Mouse (Mus musculus) limb, embryonic 15.5 days (tissue): Measurements from ENCODE around the gene Fat3. TPM values are rescaled to one million over a fixed set of nuclear protein-coding genes. Genes with fewer than 3 reads are reported as not detected.

ENCODE experiments used
- ATAC-seq: fragments of 200-750 bp; cut with Nextera tagmentation; 2 replicates; pipeline ENCODE4 v1.8.0; 2017; ENCODE audit warnings: low read depth, moderate TSS enrichment; ENCODE audit not compliant: insufficient number of reproducible peaks, low FRiP score, low TSS enrichment
- H3K27ac ChIP-seq: fragments of 300-500 bp; sonication (generic); 2 replicates; pipeline ENCODE4 v1.5.1; 2015; ENCODE audit warnings: moderate library complexity, mild to moderate bottlenecking, inconsistent platforms
- H3K27me3 ChIP-seq: fragments of 300-500 bp; sonication (generic); 2 replicates; pipeline ENCODE4 v1.6.1; 2015; ENCODE audit warnings: inconsistent platforms
- H3K36me3 ChIP-seq: fragments of 300-500 bp; sonication (generic); 2 replicates; pipeline ENCODE4 v1.6.1; 2015; ENCODE audit warnings: inconsistent platforms
- H3K4me1 ChIP-seq: fragments of 300-500 bp; sonication (generic); 2 replicates; pipeline ENCODE4 v1.6.1; 2015; ENCODE audit warnings: inconsistent platforms
- H3K4me2 ChIP-seq: fragments of 300-500 bp; sonication (generic); 2 replicates; pipeline ENCODE4 v1.6.1; 2015; ENCODE audit warnings: mild to moderate bottlenecking, inconsistent platforms
- H3K4me3 ChIP-seq: fragments of 300-500 bp; sonication (generic); 2 replicates; pipeline ENCODE4 v1.5.1; 2015; ENCODE audit warnings: mild to moderate bottlenecking, inconsistent platforms
- H3K9ac ChIP-seq: fragments of 300-500 bp; sonication (generic); 2 replicates; pipeline ENCODE4 v1.6.1; 2015; ENCODE audit warnings: inconsistent platforms
- H3K9me3 ChIP-seq: fragments of 300-500 bp; sonication (generic); 2 replicates; pipeline ENCODE4 v1.6.1; 2016; ENCODE audit warnings: inconsistent platforms
- WGBS: fragments of 180-500 bp; shearing (Covaris S2); methylation state at CpG from one replicate; pipeline ENCODE4 v1.1.7; 2015; 5-methylcytosine and 5-hydroxymethylcytosine counted together
- polyA plus RNA-seq: library from polyadenylated mRNA; unstranded; fragments of >200 nt; fragmentation: Nextera tagmentation; extraction: Ambion mirVana; gene quantifications from 2 replicates; pipeline ENCODE4 v1.2.1, GENCODE M21; 2015

Gene Fat3
- polyA plus RNA-seq, 1 experiment from 2014 or later, result 2.6 TPM

- Histone ChIP-seq H3K27me3 (no peaks in the 10 kb centered on the region), H3K4me3 (no peak overlapping the region), H3K9ac (no peak overlapping the region), H3K9me3 (no peaks in the 10 kb centered on the region), H3K27ac (no peak overlapping the region), H3K4me1 (no peaks in the 10 kb centered on the region), H3K36me3 (no peaks in the 10 kb centered on the region), H3K4me2 (no peak overlapping the region)
- no peak for ATAC-seq
- 63% methylated on average over 4 of the region's 4 CpGs for WGBS
Measured at GRCm38 (mm10) chr9:16152756-16153579, 348.1 kb downstream of the Fat3 start.

GRCm38 (mm10) chr9:16150046-16150445, 351.0 kb downstream of the Fat3 start:
- Histone ChIP-seq H3K9ac (no peak overlapping the region), H3K9me3 (no peaks in the 10 kb centered on the region), H3K4me1 (no peaks in the 10 kb centered on the region), H3K27ac (no peak overlapping the region), H3K4me2 (no peak overlapping the region), H3K36me3 (no peaks in the 10 kb centered on the region), H3K4me3 (no peak overlapping the region), H3K27me3 (no peaks in the 10 kb centered on the region)
- no peak for ATAC-seq

DNA sequence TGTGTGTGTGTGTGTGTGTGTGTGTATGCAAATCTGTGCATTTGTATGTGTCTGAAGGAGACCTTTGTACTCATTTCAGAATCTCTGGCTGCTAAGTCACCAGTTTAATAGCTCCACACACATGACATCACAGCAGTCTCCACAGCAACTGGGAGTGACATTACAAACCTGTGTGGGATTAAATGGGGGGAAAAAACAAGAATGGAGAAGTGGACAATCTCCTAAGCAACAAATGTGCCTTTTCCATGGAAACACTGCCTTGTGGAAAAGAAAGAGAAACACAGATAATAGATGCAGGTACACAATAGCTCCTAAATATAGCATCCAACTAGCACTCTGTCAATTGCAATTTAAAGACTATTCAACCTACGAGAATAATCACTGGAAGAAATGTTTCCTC, 353.4 kb downstream of the Fat3 start:
- H3K36me3 ChIP-seq, result no peaks in the 10 kb centered on the region
- no peaks in the 10 kb centered on the region for H3K27me3 ChIP-seq
- no peak overlapping the region for H3K4me2 ChIP-seq
- whole genome bisulfite sequencing, result 71% methylated on average over 1 of the region's 1 CpGs
- H3K4me3 ChIP-seq, result no peak overlapping the region
- H3K27ac ChIP-seq, result no peak overlapping the region
- ATAC-seq, result no peak
- peaks cover 4% of the 10 kb centered on the region; the same call in 1 of the 2 replicates for H3K4me1 ChIP-seq
- H3K9ac ChIP-seq, result no peak overlapping the region
- H3K9me3 ChIP-seq, result no peaks in the 10 kb centered on the region

DNA sequence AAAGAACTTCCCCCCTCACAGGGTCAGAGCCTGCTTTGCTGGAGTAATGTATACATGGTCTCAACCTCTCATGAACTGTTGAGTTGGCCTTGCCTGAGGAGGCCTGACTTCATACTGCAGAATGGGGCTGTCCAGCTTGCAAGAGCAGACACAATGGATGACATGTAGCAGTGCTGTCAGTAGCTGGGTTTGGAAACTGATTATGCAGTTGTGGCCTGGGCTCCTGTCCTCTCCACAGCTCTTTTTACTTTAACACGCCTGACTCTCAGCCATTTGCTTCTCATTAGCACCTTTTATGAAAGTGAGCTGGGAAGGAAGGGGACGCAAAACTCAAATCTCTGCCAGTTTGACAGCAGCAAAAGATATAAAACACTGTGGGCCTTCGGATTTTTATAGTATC, 356.4 kb downstream of the Fat3 start:
- peaks cover 4% of the 10 kb centered on the region; the same call in 1 of the 2 replicates for H3K4me1 ChIP-seq
- H3K4me3 ChIP-seq, result no peak overlapping the region
- no peaks in the 10 kb centered on the region for H3K27me3 ChIP-seq
- WGBS, result 35% methylated on average over 3 of the region's 3 CpGs
- no peak overlapping the region for H3K4me2 ChIP-seq
- no peak for ATAC-seq
- H3K36me3 ChIP-seq, result no peaks in the 10 kb centered on the region
- H3K27ac ChIP-seq, result no peak overlapping the region
- H3K9ac ChIP-seq, result no peak overlapping the region
- no peaks in the 10 kb centered on the region for H3K9me3 ChIP-seq

DNA sequence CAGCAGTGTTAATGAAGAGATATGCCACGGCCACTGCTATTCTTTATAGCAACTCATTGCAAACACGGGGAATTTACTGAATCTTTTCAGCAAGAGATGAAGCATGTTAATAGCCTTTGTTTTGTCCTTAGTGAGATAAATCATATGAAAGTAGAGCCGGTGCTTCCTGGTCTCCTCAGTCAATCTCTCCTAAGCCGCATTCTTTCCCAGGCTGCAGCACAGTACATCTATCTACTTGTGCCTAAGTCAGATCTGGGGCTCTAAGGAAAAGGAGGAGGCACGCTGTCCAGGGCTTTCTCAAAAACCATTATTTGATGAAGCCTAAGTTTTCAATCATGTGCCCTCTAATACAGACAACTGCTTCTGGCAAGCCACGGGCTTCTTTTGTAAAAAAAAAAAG, 361.8 kb downstream of the Fat3 start:
- Histone ChIP-seq H3K27ac (no peak overlapping the region), H3K36me3 (no peaks in the 10 kb centered on the region), H3K27me3 (no peaks in the 10 kb centered on the region), H3K4me1 (no peaks in the 10 kb centered on the region), H3K4me2 (no peak overlapping the region), H3K4me3 (no peak overlapping the region), H3K9ac (no peak overlapping the region), H3K9me3 (no peaks in the 10 kb centered on the region)
- 65% methylated on average over 6 of the region's 6 CpGs for WGBS
- ATAC-seq, result no peak

- ATAC-seq, result no peak
- no peaks in the 10 kb centered on the region for H3K36me3 ChIP-seq
- no peaks in the 10 kb centered on the region for H3K4me1 ChIP-seq
- no peak overlapping the region for H3K4me3 ChIP-seq
- H3K9ac ChIP-seq, result no peak overlapping the region
- H3K27me3 ChIP-seq, result no peaks in the 10 kb centered on the region
- no peak overlapping the region for H3K4me2 ChIP-seq
- H3K27ac ChIP-seq, result no peak overlapping the region
- no peaks in the 10 kb centered on the region for H3K9me3 ChIP-seq
- WGBS, result 85% methylated on average over 2 of the region's 2 CpGs
Measured at GRCm38 (mm10) chr9:16133098-16133497, 368.0 kb downstream of the Fat3 start.

DNA sequence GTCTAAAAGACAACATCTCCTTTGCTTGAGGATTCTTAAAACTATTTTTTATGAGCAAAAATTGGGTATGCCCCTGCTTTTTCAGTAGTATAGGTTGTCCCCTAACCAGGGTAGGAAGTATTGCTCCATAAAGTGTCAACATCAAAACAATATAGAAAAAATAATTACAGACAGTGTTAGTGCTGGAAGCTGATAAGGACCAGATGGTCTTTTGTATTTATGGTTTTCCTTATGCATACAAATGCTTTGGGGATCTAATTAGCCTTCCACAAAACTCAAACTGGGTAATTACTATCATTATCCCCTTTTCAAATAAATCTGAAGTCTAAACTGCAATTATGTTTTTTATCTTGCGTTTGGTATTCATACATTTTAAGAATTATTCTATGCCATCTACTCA, 368.5 kb downstream of the Fat3 start:
- Histone ChIP-seq H3K4me3 (no peak overlapping the region), H3K9ac (no peak overlapping the region)
- WGBS, result 80% methylated on average over 1 of the region's 1 CpGs

GRCm38 (mm10) chr9:16121756-16122155, 379.3 kb downstream of the Fat3 start:
- no peak overlapping the region for H3K4me3 ChIP-seq
- H3K4me2 ChIP-seq, result no peak overlapping the region
- H3K27ac ChIP-seq, result no peak overlapping the region
- ATAC-seq, result no peak
- 73% methylated on average over 5 of the region's 5 CpGs for WGBS
- H3K9me3 ChIP-seq, result no peaks in the 10 kb centered on the region
- no peaks in the 10 kb centered on the region for H3K27me3 ChIP-seq
- no peaks in the 10 kb centered on the region for H3K36me3 ChIP-seq
- H3K9ac ChIP-seq, result no peak overlapping the region
- H3K4me1 ChIP-seq, result no peaks in the 10 kb centered on the region

More for the DNA sequence above, 368.5 kb downstream of the Fat3 start:
- H3K4me1 ChIP-seq, result no peaks in the 10 kb centered on the region
- H3K27ac ChIP-seq, result no peak overlapping the region
- no peaks in the 10 kb centered on the region for H3K27me3 ChIP-seq
- H3K9me3 ChIP-seq, result no peaks in the 10 kb centered on the region
- H3K4me2 ChIP-seq, result no peak overlapping the region
- no peaks in the 10 kb centered on the region for H3K36me3 ChIP-seq
- ATAC-seq, result no peak

GRCm38 (mm10) chr9:16114821-16115485, 386.1 kb downstream of the Fat3 start:
- Histone ChIP-seq H3K4me2 (no peak overlapping the region), H3K4me1 (no peaks in the 10 kb centered on the region), H3K9ac (no peak overlapping the region), H3K9me3 (no peaks in the 10 kb centered on the region; the same call in 1 of the 2 replicates), H3K36me3 (no peaks in the 10 kb centered on the region), H3K4me3 (no peak overlapping the region), H3K27ac (no peak overlapping the region), H3K27me3 (no peaks in the 10 kb centered on the region)
- no peak for ATAC-seq
- 56% methylated on average over 7 of the region's 7 CpGs for WGBS

DNA sequence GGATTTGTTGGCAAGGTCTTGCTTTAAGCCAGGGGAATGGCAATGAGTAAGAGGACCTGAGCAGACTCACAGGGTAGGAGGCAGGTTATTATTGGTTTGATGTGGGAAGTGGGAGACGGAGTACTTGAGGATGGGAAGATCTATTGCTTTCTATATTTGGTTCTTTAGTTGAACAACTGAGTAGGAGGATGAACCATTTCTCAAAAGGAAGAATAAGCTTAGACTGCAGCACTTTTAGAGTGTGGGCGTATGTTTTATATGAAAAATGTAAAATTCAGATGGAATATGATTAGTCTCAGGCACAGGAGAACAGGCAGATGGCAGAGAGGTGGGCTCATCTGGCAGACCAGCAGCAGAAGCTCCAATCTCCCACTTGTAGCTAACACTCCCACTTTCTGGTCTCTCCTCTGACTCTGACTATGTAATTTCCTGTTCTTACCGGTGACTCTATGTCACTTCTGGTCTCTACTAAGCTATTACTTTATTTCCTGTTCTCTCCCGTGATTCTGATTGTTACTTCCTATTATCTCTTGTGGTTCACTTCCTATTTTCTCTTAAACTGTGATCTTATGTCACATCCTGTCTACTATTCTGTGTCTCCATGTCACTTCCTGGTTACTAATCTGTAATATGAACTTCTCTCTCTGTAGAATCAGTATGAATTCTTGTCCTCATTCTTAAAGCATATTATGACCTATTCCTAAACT, 387.0 kb downstream of the Fat3 start:
- no peaks in the 10 kb centered on the region; the same call in 1 of the 2 replicates for H3K9me3 ChIP-seq
- no peaks in the 10 kb centered on the region for H3K4me1 ChIP-seq
- no peak overlapping the region for H3K9ac ChIP-seq
- no peak overlapping the region for H3K27ac ChIP-seq
- H3K4me2 ChIP-seq, result no peak overlapping the region
- no peak overlapping the region for H3K4me3 ChIP-seq
- no peak for ATAC-seq
- WGBS, result 75% methylated on average over 4 of the region's 4 CpGs
- no peaks in the 10 kb centered on the region for H3K27me3 ChIP-seq
- no peaks in the 10 kb centered on the region for H3K36me3 ChIP-seq

DNA sequence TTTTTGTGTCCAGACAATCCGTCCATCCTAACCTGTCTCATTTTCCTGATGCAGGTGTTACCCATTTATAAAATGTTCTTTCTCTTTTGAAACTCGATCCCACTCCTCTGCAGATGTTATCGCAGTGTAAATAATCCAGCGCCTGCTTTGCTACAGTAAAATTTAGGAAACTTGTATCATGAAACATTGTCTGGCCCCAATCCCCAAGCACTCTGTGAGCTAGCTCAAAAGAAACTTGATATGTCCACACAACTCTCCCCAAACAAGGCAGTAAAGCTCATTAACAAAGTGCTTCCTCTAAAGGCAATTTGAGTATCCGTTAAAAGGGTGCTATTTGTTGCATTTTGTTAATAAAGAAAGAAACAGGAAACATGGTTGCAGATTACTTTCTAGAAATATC, 393.2 kb downstream of the Fat3 start:
- H3K4me2 ChIP-seq, result no peak overlapping the region
- H3K4me1 ChIP-seq, result 0 out of 2 replicates have a peak, but pooled peaks cover 2% of the 10 kb centered on the region
- 14% methylated on average over 5 of the region's 5 CpGs for WGBS
- no peak overlapping the region for H3K4me3 ChIP-seq
- no peak overlapping the region for H3K27ac ChIP-seq
- no peaks in the 10 kb centered on the region for H3K27me3 ChIP-seq
- H3K9me3 ChIP-seq, result no peaks in the 10 kb centered on the region; the same call in 1 of the 2 replicates
- no peaks in the 10 kb centered on the region for H3K36me3 ChIP-seq
- ATAC-seq, result no peak
- no peak overlapping the region for H3K9ac ChIP-seq

- no peaks in the 10 kb centered on the region for H3K36me3 ChIP-seq
- H3K27ac ChIP-seq, result no peak overlapping the region
- 45% methylated on average over 5 of the region's 5 CpGs for WGBS
- H3K9me3 ChIP-seq, result no peaks in the 10 kb centered on the region; the same call in 1 of the 2 replicates
- H3K4me3 ChIP-seq, result no peak overlapping the region
- ATAC-seq, result no peak
- no peak overlapping the region for H3K9ac ChIP-seq
- 0 out of 2 replicates have a peak, but pooled peaks cover 2% of the 10 kb centered on the region for H3K4me1 ChIP-seq
- no peak overlapping the region for H3K4me2 ChIP-seq
- no peaks in the 10 kb centered on the region for H3K27me3 ChIP-seq
Measured at GRCm38 (mm10) chr9:16107386-16107785, 393.7 kb downstream of the Fat3 start.
